Mouse (Mus musculus) stomach, postnatal 0 days (tissue): ENCODE measurements at regions not wholly inside any gene's neighbourhood (a gene's known extent, or its start where the extent isn't known, plus 50 kb on each side); places are given as distances from the start of the nearest gene placed in this dataset.

ENCODE experiments used
- ATAC-seq: fragments of 200-750 bp; cut with Nextera tagmentation; 2 replicates; pipeline ENCODE4 v1.8.0; 2017; ENCODE audit not compliant: low FRiP score, low TSS enrichment
- DNase-seq: peaks from one replicate; pipeline ENCODE4 v3.0.0-alpha.2; 2016; ENCODE audit warnings: low spot score
- H3K27ac ChIP-seq: fragments of 300-500 bp; sonication (generic); replicated peaks from 2 replicates; pipeline ENCODE4 v1.5.1; 2014; ENCODE audit warnings: mild to moderate bottlenecking, control low read depth
- H3K27me3 ChIP-seq: fragments of 300-500 bp; sonication (generic); 2 replicates; pipeline ENCODE4 v1.6.1; 2014; ENCODE audit warnings: low read length; ENCODE audit not compliant: control insufficient read depth, insufficient read depth
- H3K36me3 ChIP-seq: fragments of 300-500 bp; sonication (generic); 2 replicates; pipeline ENCODE4 v1.6.1; 2014; ENCODE audit warnings: low read length, mixed read lengths; ENCODE audit not compliant: control insufficient read depth, insufficient read depth
- H3K4me1 ChIP-seq: fragments of 300-500 bp; sonication (generic); replicated peaks from 2 replicates; pipeline ENCODE4 v1.6.1; 2014; ENCODE audit warnings: antibody characterized with exemption; ENCODE audit not compliant: control insufficient read depth, insufficient read depth
- H3K4me2 ChIP-seq: fragments of 300-500 bp; sonication (generic); replicated peaks from 2 replicates; pipeline ENCODE4 v1.6.1; 2014; ENCODE audit warnings: low read depth, mild to moderate bottlenecking, control low read depth, moderate library complexity
- H3K4me3 ChIP-seq: fragments of 300-500 bp; sonication (generic); 2 replicates; pipeline ENCODE4 v1.5.1; 2014; ENCODE audit warnings: low read depth, low read length, control low read depth
- H3K9ac ChIP-seq: fragments of 300-500 bp; sonication (generic); 2 replicates; pipeline ENCODE4 v1.6.1; 2014; ENCODE audit warnings: mild to moderate bottlenecking, low read length, control low read depth, mixed read lengths
- H3K9me3 ChIP-seq: fragments of 300-500 bp; sonication (generic); 2 replicates; pipeline ENCODE4 v1.6.1; 2016; ENCODE audit warnings: low read length; ENCODE audit not compliant: control insufficient read depth
- CTCF ChIP-seq: IDR thresholded peaks from 2 replicates; pipeline ENCODE4 v1.5.1; 2016; ENCODE audit warnings: antibody characterized with exemption, low read depth, mild to moderate bottlenecking, moderate library complexity
- EP300 ChIP-seq: optimal IDR thresholded peaks from 2 replicates; pipeline ENCODE3; 2016; ENCODE audit warnings: antibody characterized with exemption
- WGBS: fragments of 180-500 bp; shearing (Covaris S2); extraction: QIAGEN DNeasy Blood & Tissue Kit; methylation state at CpG from one replicate; pipeline ENCODE4 v1.1.7; 2014; 5-methylcytosine and 5-hydroxymethylcytosine counted together

- ATAC-seq = no peak
- Histone ChIP-seq H3K9ac (no peak overlapping the region), H3K4me2 (no peak overlapping the region), H3K27me3 (no peaks in the 10 kb centered on the region), H3K36me3 (no peaks in the 10 kb centered on the region), H3K9me3 (no peaks in the 10 kb centered on the region), H3K27ac (no peak overlapping the region), H3K4me3 (no peak overlapping the region), H3K4me1 (no peaks in the 10 kb centered on the region)
- WGBS = 79% methylated on average over 4 of the region's 4 CpGs
- no peak for DNase-seq
- no peak for TF ChIP-seq EP300
- no peak for TF ChIP-seq CTCF
These were observed 384.9 kb downstream of the Gm826 start for GRCm38 (mm10) chr2:159949046-159949445.

DNA sequence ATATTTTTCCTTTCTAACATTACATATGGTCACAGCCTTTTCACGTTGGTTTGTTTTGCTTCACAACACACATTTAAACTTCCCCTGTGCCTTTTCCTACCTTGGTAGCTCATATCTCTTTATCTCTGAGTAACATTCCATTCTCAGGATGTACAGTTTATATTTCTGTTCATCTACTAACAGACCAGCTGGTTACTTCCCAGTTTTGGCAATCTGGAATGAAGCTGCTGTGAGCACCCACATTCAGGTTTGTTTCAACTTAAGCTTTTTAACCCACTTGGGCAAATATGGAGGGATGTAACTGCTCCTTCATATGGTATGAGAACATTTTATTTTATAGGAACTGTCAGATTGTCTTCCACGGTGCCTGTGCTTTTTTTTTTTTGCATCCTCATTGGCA is 403.2 kb downstream of the Gm826 start:
- ATAC-seq (no peak), DNase-seq (no peak)
- no peak overlapping the region for H3K27ac ChIP-seq
- H3K4me2 ChIP-seq = no peak overlapping the region
- H3K27me3 ChIP-seq = no peaks in the 10 kb centered on the region
- H3K36me3 ChIP-seq = no peaks in the 10 kb centered on the region
- TF ChIP-seq CTCF (no peak), EP300 (no peak)
- H3K4me1 ChIP-seq = no peaks in the 10 kb centered on the region
- 80% methylated on average over 2 of the region's 2 CpGs for WGBS
- no peak overlapping the region for H3K9ac ChIP-seq
- no peaks in the 10 kb centered on the region for H3K9me3 ChIP-seq
- no peak overlapping the region for H3K4me3 ChIP-seq

- no peaks in the 10 kb centered on the region for H3K27me3 ChIP-seq
- no peak for TF ChIP-seq CTCF
- TF ChIP-seq EP300 = no peak
- no peaks in the 10 kb centered on the region for H3K9me3 ChIP-seq
- H3K36me3 ChIP-seq = no peaks in the 10 kb centered on the region
- DNase-seq (no peak), ATAC-seq (no peak)
- H3K4me1 ChIP-seq = no peaks in the 10 kb centered on the region
- H3K27ac ChIP-seq = no peak overlapping the region
- H3K4me3 ChIP-seq = no peak overlapping the region
- WGBS = 36% methylated on average over 2 of the region's 2 CpGs
- H3K4me2 ChIP-seq = no peak overlapping the region
- H3K9ac ChIP-seq = no peak overlapping the region
These were observed 444.3 kb downstream of the Gm826 start for GRCm38 (mm10) chr2:159889701-159890100.

DNA sequence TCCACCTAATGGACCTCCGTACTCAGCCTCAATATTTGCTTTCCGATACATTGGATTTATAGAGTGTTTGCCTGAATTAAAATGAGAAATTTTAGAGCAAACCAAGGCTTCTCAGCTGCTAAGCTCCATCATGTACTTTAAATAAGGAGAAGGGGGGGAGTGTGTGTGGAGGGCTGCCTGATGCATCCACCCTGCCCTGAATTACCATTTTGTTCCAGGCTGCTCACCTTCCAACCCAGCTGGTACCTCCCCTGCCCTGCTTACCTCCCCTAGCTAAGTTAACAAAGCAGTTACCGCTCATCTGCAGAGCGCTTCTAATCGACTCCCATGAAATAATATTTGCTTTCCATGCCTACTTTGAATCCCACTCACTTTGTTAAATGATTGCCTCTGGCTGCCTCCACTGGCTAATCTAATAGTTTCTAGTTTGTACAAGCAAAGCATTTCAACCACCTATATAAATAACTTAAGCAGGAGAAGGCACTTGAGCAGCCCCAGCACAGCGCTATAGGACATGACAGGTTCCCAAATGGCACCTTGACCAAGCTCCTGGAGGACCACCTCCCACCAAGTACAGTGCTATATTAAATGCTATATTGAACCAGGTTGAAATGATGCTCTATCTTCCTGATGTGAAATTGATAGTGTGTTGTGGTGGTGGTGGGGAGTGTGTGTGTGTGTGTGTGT is 449.0 kb downstream of the Gm826 start:
- H3K4me1 ChIP-seq = no peaks in the 10 kb centered on the region
- ATAC-seq (no peak), DNase-seq (peak; percentile 19)
- H3K9me3 ChIP-seq = no peaks in the 10 kb centered on the region
- no peak overlapping the region for H3K27ac ChIP-seq
- no peak overlapping the region for H3K4me3 ChIP-seq
- WGBS = 55% methylated on average over 6 of the region's 6 CpGs
- H3K27me3 ChIP-seq = no peaks in the 10 kb centered on the region
- no peak overlapping the region for H3K9ac ChIP-seq
- no peaks in the 10 kb centered on the region for H3K36me3 ChIP-seq
- no peak for TF ChIP-seq CTCF
- TF ChIP-seq EP300 = no peak
- H3K4me2 ChIP-seq = no peak overlapping the region

DNA sequence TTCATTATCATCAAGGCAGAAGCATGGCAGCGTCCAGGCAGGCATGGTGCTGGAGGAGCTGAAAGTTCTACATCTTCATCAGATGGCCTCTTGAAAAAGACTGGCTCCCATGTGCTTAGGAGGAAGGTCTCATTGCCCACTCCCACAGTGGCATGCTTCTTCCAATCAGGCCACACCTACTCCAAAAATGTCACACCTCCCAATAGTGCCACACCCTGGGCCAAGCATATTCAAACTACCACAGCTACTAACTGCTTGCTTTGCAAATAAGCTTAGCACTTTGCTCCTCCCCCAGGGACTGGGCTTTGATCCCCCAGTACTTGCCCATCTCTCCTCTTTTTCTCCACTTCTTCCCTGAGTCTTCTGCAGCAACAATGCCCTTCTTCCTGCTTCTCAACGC is 467.0 kb downstream of the Gm826 start:
- no peak overlapping the region for H3K4me3 ChIP-seq
- H3K27me3 ChIP-seq = no peaks in the 10 kb centered on the region
- TF ChIP-seq CTCF (no peak), EP300 (no peak)
- H3K27ac ChIP-seq = no peak overlapping the region
- H3K9ac ChIP-seq = no peak overlapping the region
- no peak for ATAC-seq
- 42% methylated on average over 2 of the region's 2 CpGs for WGBS
- no peaks in the 10 kb centered on the region for H3K36me3 ChIP-seq
- H3K9me3 ChIP-seq = no peaks in the 10 kb centered on the region
- H3K4me2 ChIP-seq = no peak overlapping the region
- no peaks in the 10 kb centered on the region for H3K4me1 ChIP-seq
- DNase-seq = no peak

GRCm38 (mm10) chr2:159866391-159866790 is 467.6 kb downstream of the Gm826 start:
- H3K4me3 ChIP-seq = no peak overlapping the region
- ATAC-seq = no peak
- WGBS = 81% methylated on average over 1 of the region's 1 CpGs
- no peaks in the 10 kb centered on the region for H3K9me3 ChIP-seq
- no peak overlapping the region for H3K27ac ChIP-seq
- DNase-seq = no peak
- TF ChIP-seq CTCF (no peak), EP300 (no peak)
- H3K9ac ChIP-seq = no peak overlapping the region
- no peaks in the 10 kb centered on the region for H3K4me1 ChIP-seq
- no peaks in the 10 kb centered on the region for H3K36me3 ChIP-seq
- H3K4me2 ChIP-seq = no peak overlapping the region
- H3K27me3 ChIP-seq = no peaks in the 10 kb centered on the region
